Mouse (Mus musculus) heart, postnatal 10 days (tissue): Measurements from ENCODE around the gene Mmp28. TPM values are rescaled to one million over a fixed set of nuclear protein-coding genes. Genes with fewer than 3 reads are reported as not detected.

Experiments used
- DNase-seq, 2 experiments: peaks; one replicate each; pipeline ENCODE4 v3.0.0; 2021
- intact Hi-C: fragments of 180-260 bp; cut with DNase I; formaldehyde crosslinking; loops from one replicate; pipeline ENCODE4 v1.15.1; 2025
- total RNA-seq, 2 experiments: library from RNA; stranded (reverse); gene quantifications; 2 replicates each; pipeline ENCODE4 v1.2.3; 2021

Mmp28 gene
- total RNA-seq, 2 experiments from 2014 or later = 7.4 to 8.4 TPM

- peak; percentile 68 to 78 for DNase-seq
- intact Hi-C loops = no loop called here
Measured at GRCm38 (mm10) chr11:83448021-83448926, 14.6 kb downstream of the Mmp28 start.

- intact Hi-C loops = no loop called here
- no peak for DNase-seq
Measured at GRCm38 (mm10) chr11:83447612-83448011, 15.3 kb downstream of the Mmp28 start.

GRCm38 (mm10) chr11:83445001-83445400 is 17.9 kb downstream of the Mmp28 start:
- no peak for DNase-seq
- intact Hi-C loops = no loop called here

- no peak for DNase-seq
- intact Hi-C loops = loop anchor here (1.0 kb wide), 1 partner anchor 28 kb away; no protein-coding TSS in a partner anchor
Measured at GRCm38 (mm10) chr11:83443824-83444223, 19.0 kb downstream of the Mmp28 start.

- DNase-seq = peak; percentile 88 to 92
- intact Hi-C loops = loop anchor here (1.0 kb wide), 1 partner anchor 30 kb away; no protein-coding TSS in a partner anchor
Measured at GRCm38 (mm10) chr11:83442596-83443267, 20.1 kb downstream of the Mmp28 start.

- intact Hi-C loops = loop anchor here (2.0 kb wide), 1 partner anchor 298 kb away; no protein-coding TSS in a partner anchor
- DNase-seq = peak; percentile 77 to 82
Measured at GRCm38 (mm10) chr11:83441235-83441634, 21.6 kb downstream of the Mmp28 start.

GRCm38 (mm10) chr11:83440081-83441064 is 22.5 kb downstream of the Mmp28 start:
- intact Hi-C loops = loop anchor here (2.0 kb wide), 1 partner anchor 298 kb away; no protein-coding TSS in a partner anchor

DNA sequence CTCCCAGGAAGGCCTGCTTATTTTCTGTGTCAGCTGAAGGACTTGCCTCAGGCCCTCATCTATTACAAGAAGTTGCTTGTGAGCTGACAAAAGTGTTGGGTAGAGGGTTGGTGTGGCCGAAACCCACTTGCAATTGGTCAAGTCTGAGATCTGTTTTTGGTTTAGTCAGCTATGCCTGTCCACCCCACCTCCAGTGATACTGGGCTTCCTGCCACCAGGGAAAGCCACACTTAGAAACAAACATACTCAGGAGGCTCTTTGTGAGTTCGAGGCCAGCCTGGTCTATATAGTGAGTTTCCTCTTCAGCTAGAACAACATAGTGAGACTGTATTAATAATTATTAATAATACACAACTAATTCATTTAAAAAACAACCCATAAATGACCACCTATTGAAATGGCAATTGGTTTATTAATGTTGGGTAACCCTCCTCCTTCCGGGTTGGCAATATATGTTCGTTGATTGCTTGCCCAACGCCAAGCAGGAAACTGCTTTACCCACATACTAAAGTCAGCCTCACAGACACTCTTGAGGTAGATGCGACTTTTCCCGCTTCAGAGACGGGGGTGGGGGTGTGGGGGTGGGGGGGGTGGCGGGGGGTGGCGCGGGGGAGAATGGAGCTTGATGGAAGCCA is 23.3 kb downstream of the Mmp28 start:
- DNase-seq = no peak

More at GRCm38 (mm10) chr11:83440081-83441064, 22.5 kb downstream of the Mmp28 start:
- DNase-seq = peak; percentile 90 to 91

GRCm38 (mm10) chr11:83437377-83437776 is 25.5 kb downstream of the Mmp28 start, which contains the start of gene 1700020L24Rik:
Gene 1700020L24Rik, plus strand, starts transcription at chr11:83437677.
- DNase-seq = no peak
- intact Hi-C loops = no loop called here

More for the DNA sequence above, 23.3 kb downstream of the Mmp28 start:
- intact Hi-C loops = loop anchor here (2.0 kb wide), 1 partner anchor 299 kb away; no protein-coding TSS in a partner anchor

DNA sequence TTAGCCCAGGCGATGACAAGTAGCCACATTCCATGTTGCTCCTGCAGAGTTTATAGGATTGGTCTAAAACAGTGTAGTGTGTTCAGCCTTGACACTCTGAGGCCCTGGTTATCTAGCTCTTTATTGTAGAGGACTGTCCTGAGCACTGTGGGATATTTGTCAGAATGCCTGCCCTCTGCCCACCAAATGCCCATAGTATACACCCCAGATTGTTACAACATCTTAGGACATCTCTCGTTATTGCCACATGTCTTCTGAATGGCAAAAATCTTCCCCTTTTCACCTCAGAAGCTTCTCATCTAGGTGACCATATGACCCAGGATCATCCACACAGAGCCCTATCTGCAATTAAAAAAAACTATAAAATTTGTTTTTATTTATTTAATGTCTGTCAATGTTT is 30.3 kb downstream of the Mmp28 start:
- no peak for DNase-seq

DNA sequence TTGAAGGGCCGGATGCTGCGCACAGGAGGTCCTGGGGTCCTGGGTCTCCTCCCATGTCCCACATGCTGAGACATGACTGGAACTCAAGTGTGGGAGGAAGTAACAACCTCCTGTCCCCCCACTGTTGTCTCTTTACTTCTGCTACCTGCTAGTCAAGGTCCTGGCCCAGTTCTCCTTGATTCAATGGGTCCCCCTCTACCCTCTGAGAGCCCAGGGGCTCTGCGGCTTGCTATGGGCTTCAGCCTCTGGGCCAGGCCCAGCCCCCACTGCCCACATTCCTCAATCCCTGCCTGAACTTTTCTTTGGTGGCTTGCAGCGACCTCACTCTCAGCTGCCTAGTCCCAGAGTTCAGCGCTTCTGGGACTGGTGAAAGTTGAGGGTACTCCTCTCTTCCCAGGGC is 33.5 kb downstream of the Mmp28 start, which contains the start of gene Gas2l2:
Gas2l2 (minus strand) TSS at position 101 of the 400 bp plus-strand sequence.
- intact Hi-C loops = no loop called here
- no peak for DNase-seq

More for the DNA sequence above, 30.3 kb downstream of the Mmp28 start:
- intact Hi-C loops = no loop called here

GRCm38 (mm10) chr11:83426964-83427363 is 35.9 kb downstream of the Mmp28 start:
- DNase-seq = no peak
- intact Hi-C loops = no loop called here

DNA sequence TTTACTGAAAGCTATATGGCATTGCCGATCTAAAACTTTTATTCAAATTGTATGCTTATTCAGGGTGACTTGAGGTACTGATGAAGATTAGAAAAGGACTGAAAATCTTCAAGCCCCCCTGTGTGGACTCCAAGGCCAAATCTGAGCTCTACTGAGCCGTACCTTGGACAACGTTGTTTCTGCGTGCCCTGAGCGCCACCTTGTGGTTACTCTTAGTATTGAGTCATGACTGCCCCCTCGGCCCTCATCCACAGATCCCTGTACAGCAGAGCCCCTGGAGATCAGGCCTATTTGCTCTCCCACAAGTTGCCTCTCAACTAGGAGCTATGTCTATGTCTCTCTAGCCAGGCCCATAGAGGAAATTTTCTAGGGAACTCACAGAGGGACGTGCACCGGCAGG is 38.2 kb downstream of the Mmp28 start:
- DNase-seq = peak; percentile 76 to 89
- intact Hi-C loops = loop anchor here (1.0 kb wide), 2 partner anchors 67 to 97 kb away; no protein-coding TSS in a partner anchor

DNA sequence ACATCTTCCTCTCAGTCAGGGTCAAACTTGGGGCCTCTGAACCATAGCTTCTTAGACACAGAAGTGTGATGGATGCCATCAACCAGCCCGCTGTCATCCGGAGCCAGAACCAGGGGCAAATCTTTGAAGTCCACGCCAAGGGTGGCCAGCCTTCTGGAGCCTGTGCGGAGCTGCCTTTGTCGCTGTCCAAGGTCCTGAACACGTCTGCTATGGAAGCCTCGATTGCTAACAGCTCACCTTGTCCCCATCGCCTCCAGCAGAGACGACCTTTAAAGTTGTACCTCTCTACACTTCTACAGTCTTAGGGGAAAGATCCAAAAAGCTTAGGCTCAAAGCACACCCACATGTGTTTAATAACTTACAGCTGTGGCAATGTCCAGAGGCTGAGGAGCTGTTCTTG is 41.6 kb downstream of the Mmp28 start:
- DNase-seq = peak; percentile 77 to 86
- intact Hi-C loops = no loop called here

- no peak for DNase-seq
- intact Hi-C loops = no loop called here
Measured at GRCm38 (mm10) chr11:83420338-83420737, 42.5 kb downstream of the Mmp28 start.

- no peak for DNase-seq
- intact Hi-C loops = no loop called here
Measured at GRCm38 (mm10) chr11:83418566-83418965, 44.3 kb downstream of the Mmp28 start.

DNA sequence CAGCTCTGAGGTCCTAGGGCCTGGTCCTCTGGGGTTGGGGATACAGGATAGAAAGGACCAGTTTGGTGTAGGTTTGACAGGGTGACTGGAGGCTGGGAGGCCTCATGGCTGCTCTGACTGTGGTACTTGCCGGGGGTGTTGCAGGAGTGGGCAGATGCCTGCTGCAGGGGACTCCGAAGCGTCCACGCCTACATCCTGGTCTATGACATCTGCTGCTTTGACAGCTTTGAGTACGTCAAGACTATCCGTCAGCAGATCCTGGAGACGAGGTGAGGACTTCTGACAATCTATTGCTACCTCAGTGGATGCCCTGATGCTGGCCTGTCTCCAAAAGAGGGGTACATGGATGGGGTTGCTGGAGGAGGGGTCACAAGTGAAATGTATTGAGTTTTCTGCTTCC is 45.2 kb downstream of the Mmp28 start:
- DNase-seq = no peak
- intact Hi-C loops = no loop called here

DNA sequence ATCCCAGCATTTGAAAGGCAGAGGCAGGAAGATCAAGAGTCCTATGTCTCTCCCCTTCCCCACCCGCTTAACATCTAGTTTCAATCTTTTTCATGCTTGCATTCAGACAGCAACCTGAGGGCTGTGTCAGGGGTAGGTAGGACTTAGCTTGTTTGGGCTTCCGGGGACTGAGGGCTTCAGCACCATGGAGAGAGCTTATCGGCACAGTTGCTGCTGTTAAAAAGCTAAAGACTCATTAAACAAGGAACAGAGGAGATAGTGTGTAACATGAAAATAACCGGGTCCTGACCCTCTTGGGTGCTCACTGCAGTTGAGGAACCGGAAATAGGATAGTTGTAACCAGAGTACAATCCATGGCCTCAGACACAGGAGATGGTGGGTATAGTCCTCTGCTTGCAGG is 45.8 kb downstream of the Mmp28 start:
- DNase-seq = peak; percentile 78 to 83
- intact Hi-C loops = no loop called here

DNA sequence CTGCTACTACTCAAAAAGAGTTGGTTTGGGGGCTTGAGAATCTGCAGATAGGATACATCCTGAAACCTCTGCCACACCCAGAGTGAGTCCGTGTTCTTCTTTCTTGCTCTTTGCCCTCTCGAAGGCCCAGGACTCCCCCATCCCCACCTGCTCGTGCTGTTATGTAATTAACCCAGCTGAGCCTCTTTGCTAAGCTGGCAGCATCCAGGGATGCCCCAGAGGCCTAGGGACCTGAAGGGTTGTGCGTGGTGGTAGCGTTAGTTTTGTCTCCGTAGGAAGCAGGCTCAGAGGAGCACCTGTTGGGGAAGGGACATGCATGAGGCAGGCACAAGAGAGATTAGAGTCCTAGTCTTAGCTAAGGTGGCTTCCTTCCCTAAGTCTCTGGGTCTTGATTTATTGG is 52.4 kb downstream of the Mmp28 start:
- intact Hi-C loops = no loop called here
- no peak for DNase-seq
